Mouse (Mus musculus): ENCODE data around the gene Plekhm3. TPM values are rescaled to one million over a fixed set of nuclear protein-coding genes. Genes with fewer than 3 reads are reported as not detected.

The Plekhm3 gene
- polyA plus RNA-seq (2014; fragmentation: Illumina TruSeq; extraction: RNeasy Lipid Tissue Mini Kit (QIAGEN cat#74804); ENCODE audit: insufficient read depth, low read depth, low replicate concordance) = 4.0 TPM

DNA sequence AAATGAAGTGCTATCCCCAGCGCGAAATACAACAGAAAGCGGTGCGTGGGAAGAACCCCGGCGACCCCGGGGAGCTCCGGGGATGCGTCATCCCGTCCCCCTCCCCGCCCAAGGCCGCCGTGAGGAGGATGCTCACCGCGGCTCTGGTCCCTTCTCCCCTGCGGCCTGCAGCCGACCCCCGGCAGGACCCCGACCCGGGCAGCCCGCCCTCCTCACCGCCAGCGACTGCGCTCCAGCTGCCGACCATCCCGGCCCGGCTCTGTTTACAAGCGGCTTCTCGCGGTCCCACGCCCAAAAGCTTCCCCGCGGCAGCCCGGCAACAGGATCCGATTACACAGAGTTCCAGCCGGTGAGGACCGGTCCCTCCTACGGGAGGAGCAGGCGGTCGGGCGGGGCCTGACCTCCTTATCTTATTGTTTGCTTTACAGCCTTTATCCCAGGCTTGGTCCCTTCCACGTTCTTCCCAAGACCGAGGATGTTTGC, at the start of gene Plekhm3:
Plekhm3 (minus strand) TSS at position 346 of the 483 bp plus-strand sequence.

DNA sequence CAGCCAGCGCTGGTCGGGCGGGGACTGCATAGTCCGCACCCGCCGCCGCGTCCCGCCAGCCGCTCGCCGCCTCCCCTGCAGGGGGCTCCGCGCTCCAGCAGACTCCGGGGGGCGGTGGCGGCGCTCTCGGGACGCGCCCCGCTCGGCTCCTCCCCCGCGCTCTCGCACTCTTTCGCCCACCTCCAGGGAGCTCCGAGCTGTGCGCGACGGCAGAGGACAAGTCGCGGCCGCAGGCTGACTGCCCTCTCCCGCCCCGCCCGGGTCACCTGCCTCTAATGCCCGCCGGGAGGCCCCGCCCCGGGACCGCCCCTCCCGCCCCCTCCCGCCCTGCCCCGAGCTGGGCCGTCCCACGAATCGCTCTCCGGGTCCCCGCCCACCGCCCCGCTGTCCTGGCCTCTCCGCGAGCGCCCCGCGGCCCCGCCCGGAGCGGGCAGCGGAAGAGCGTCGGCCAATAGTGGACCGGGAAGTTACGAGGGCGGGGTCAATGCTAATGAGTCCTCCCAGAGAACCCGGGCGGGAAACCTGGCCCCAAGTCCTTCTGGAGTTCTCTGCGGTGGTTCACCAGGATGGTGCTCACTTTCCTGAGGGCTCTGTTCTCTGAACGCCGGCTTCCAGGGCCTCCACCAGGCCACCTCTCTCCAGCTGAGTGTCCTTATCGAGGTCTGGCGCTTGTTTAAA, 219.0 kb downstream of the Plekhm3 start, which contains the start of gene Fzd5:
Fzd5 (minus strand) TSS at position 250 of the 678 bp plus-strand sequence.

Other genes starting within 250 kb of the Plekhm3 start
- gene Fzd5, start 219.1 kb downstream of the Plekhm3 start, polyA plus RNA-seq (2014; fragmentation: Illumina TruSeq; extraction: RNeasy Lipid Tissue Mini Kit (QIAGEN cat#74804); ENCODE audit: insufficient read depth, low read depth, low replicate concordance) = 3.7 TPM
- gene Akr1cl, start 75.9 kb upstream of the Plekhm3 start, polyA plus RNA-seq (2014; fragmentation: Illumina TruSeq; extraction: RNeasy Lipid Tissue Mini Kit (QIAGEN cat#74804); ENCODE audit: insufficient read depth, low read depth, low replicate concordance) = 0.28 TPM
- not detected for gene Cryge, start 94.3 kb upstream of the Plekhm3 start, polyA plus RNA-seq (2014; fragmentation: Illumina TruSeq; extraction: RNeasy Lipid Tissue Mini Kit (QIAGEN cat#74804); ENCODE audit: insufficient read depth, low read depth, low replicate concordance)
- not detected for gene Crygd, start 106.6 kb upstream of the Plekhm3 start, polyA plus RNA-seq (2014; fragmentation: Illumina TruSeq; extraction: RNeasy Lipid Tissue Mini Kit (QIAGEN cat#74804); ENCODE audit: insufficient read depth, low read depth, low replicate concordance)
- not detected for gene Crygc, start 116.9 kb upstream of the Plekhm3 start, polyA plus RNA-seq (2014; fragmentation: Illumina TruSeq; extraction: RNeasy Lipid Tissue Mini Kit (QIAGEN cat#74804); ENCODE audit: insufficient read depth, low read depth, low replicate concordance)
- gene Crygb, start 125.5 kb upstream of the Plekhm3 start, polyA plus RNA-seq (2014; fragmentation: Illumina TruSeq; extraction: RNeasy Lipid Tissue Mini Kit (QIAGEN cat#74804); ENCODE audit: insufficient read depth, low read depth, low replicate concordance) = not detected
- gene Cryga, start 146.5 kb upstream of the Plekhm3 start, polyA plus RNA-seq (2014; fragmentation: Illumina TruSeq; extraction: RNeasy Lipid Tissue Mini Kit (QIAGEN cat#74804); ENCODE audit: insufficient read depth, low read depth, low replicate concordance) = not detected
- not detected for gene Gm28845, start 162.7 kb upstream of the Plekhm3 start, polyA plus RNA-seq (2014; fragmentation: Illumina TruSeq; extraction: RNeasy Lipid Tissue Mini Kit (QIAGEN cat#74804); ENCODE audit: insufficient read depth, low read depth, low replicate concordance)
- gene D630023F18Rik, start 166.4 kb upstream of the Plekhm3 start, polyA plus RNA-seq (2014; fragmentation: Illumina TruSeq; extraction: RNeasy Lipid Tissue Mini Kit (QIAGEN cat#74804); ENCODE audit: insufficient read depth, low read depth, low replicate concordance) = not detected
- gene Idh1, start 229.7 kb upstream of the Plekhm3 start, polyA plus RNA-seq (2014; fragmentation: Illumina TruSeq; extraction: RNeasy Lipid Tissue Mini Kit (QIAGEN cat#74804); ENCODE audit: insufficient read depth, low read depth, low replicate concordance) = 67.8 TPM
- 4.4 TPM for gene Pikfyve, start 229.9 kb upstream of the Plekhm3 start, polyA plus RNA-seq (2014; fragmentation: Illumina TruSeq; extraction: RNeasy Lipid Tissue Mini Kit (QIAGEN cat#74804); ENCODE audit: insufficient read depth, low read depth, low replicate concordance)

All from lung, adult 10 weeks (tissue).